Mouse (Mus musculus): ENCODE data around the gene Spint2.

DNA sequence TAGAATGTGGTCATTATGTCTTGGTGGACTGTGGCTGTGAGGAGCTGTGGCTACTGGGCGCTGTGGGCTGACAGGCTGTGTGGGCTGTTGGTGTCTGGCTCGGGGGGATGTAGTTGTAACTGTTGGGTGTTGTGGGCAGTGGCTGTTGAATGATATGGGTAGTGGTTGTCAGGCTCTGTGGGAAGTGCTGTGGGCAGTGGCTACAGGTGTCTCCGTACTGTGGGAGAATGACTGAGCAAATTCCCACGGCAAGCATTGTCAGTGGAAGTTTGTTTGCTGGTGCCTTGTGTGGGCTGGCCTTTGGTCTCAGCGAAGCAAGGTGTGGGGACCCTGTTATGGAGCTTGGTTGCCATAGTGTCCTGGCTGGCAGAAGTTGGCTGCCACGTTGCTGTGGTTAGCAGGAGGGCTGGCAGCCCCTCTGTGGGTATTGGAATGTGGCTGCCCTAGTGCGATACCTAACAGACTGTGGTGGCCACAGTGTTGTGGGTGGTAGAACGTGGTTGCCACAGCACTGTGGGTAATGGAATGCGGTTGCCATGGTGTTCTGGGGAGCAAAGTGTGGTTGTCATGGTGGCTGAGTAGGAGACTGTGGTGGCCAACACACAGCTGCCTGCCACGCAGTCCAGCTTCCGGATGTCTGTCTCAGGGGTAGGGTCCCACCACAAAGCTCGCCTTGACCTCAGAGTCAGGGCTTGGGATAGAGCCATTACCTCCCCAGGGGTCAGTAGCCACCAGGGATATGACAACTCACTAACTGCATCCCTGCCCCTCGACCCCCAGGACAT is 33.3 kb upstream of the Spint2 start:
- TF ChIP-seq CTCF (IDR thresholded peaks at IDR 0.05; ENCODE audit: low read depth) (no peak), EP300 (IDR thresholded peaks at IDR 0.05; ENCODE audit: low read depth) (no peak)
